Mouse (Mus musculus) stomach, postnatal 0 days (tissue): ENCODE measurements at regions not wholly inside any gene's neighbourhood (a gene's known extent, or its start where the extent isn't known, plus 50 kb on each side); places are given as distances from the start of the nearest gene placed in this dataset.

Source experiments
- CTCF ChIP-seq: IDR thresholded peaks from 2 replicates; pipeline ENCODE4 v1.5.1; 2016; ENCODE audit warnings: antibody characterized with exemption, low read depth, mild to moderate bottlenecking, moderate library complexity
- EP300 ChIP-seq: optimal IDR thresholded peaks from 2 replicates; pipeline ENCODE3; 2016; ENCODE audit warnings: antibody characterized with exemption

DNA sequence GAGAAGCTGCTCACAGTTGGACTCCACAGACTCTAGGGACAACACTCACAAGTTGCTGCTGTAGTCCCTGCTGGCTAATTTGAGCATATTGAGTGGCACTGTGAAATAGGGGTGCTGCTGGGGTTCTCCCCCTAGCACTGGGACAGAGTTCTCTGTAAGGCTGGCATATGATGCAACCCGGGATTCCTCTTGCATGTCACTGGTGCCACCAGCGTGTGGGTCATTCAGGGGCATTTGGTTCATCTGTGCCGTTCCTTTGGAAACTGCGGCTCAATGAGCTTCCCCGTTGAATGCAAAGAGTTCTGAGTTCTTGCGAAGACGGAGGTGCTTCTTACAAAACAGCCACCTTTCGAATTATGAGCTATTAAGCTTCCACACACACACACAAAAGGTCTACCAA is 486.6 kb upstream of the Gm19410 start:
- TF ChIP-seq CTCF (no peak), EP300 (no peak)
